Mouse (Mus musculus): ENCODE measurements at regions not wholly inside any gene's neighbourhood (a gene's known extent, or its start where the extent isn't known, plus 50 kb on each side); places are given as distances from the start of the nearest gene placed in this dataset.

DNA sequence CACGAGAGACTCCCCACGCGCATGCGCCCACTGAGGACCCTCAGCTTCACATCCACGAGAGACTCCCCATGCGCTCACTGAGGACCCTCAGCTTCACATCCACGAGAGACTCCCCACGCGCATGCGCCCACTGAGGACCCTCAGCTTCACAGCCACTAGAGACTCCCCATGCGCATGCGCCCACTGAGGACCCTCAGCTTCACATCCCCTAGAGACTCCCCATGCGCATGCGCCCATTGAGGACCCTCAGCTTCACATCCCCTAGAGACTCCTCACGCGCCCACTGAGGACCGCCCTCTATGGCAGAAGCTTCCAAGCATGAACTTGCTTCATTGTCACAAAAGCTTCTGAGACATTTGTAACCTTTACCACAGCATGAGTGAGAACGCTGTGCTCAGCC lies 221.0 kb downstream of the Pax3 start:
- TF ChIP-seq CTCF (IDR thresholded peaks at IDR 0.05): no peak
- TF ChIP-seq EP300 (IDR thresholded peaks at IDR 0.05): no peak
- Histone ChIP-seq H3K27ac (ENCODE audit: low read length) (no peak overlapping the region), H3K4me3 (ENCODE audit: low read depth, low read length) (no peak overlapping the region), H3K9me3 (ENCODE audit: low read length) (no peaks in the 10 kb centered on the region), H3K4me1 (ENCODE audit: insufficient read depth, low read depth, low read length) (no peaks in the 10 kb centered on the region), H3K36me3 (ENCODE audit: insufficient read depth, low read length) (no peaks in the 10 kb centered on the region), H3K27me3 (replicated peaks; ENCODE audit: insufficient read depth, low read length) (no peaks in the 10 kb centered on the region), H3K4me2 (replicated peaks; ENCODE audit: low read depth, low read length) (no peak overlapping the region), H3K9ac (replicated peaks; ENCODE audit: low read depth) (no peak overlapping the region)
- DNase-seq (ENCODE audit: low spot score): no peak
- WGBS: 88% methylated on average over 18 of the region's 18 CpGs
- no peak for ATAC-seq

DNA sequence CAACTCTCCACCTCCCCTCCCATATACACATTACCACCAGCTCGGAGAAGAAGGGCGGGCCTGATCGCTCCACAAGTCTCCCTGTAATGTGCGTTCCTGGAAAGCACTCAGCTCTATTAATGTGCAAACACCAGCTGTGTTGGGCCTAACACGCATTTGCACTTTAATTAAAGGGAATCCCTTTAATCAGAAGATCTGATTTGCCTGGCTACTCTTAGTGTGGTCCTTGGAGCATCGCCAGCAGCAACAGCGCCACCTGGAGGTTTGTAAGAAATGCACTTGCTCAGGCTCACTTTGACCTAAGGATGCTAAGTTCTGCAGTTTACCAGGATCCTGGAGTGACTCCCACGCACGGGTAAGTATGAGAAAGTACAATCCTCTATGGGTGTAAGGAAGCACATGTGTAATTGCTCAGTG lies 224.6 kb downstream of the Pax3 start:
- H3K4me2 ChIP-seq (replicated peaks; ENCODE audit: low read depth, low read length): no peak overlapping the region
- no peak overlapping the region for H3K9ac ChIP-seq (replicated peaks; ENCODE audit: low read depth)
- H3K9me3 ChIP-seq (ENCODE audit: low read length): no peaks in the 10 kb centered on the region
- peak; percentile 46 for DNase-seq (ENCODE audit: low spot score)
- H3K27ac ChIP-seq (ENCODE audit: low read length): no peak overlapping the region
- H3K36me3 ChIP-seq (ENCODE audit: insufficient read depth, low read length): no peaks in the 10 kb centered on the region
- no peak for ATAC-seq
- TF ChIP-seq CTCF (IDR thresholded peaks at IDR 0.05) (peak; percentile 80), EP300 (IDR thresholded peaks at IDR 0.05) (no peak)
- H3K4me3 ChIP-seq (ENCODE audit: low read depth, low read length): no peak overlapping the region
- no peaks in the 10 kb centered on the region for H3K27me3 ChIP-seq (replicated peaks; ENCODE audit: insufficient read depth, low read length)
- 14% methylated on average over 9 of the region's 9 CpGs for WGBS
- H3K4me1 ChIP-seq (ENCODE audit: insufficient read depth, low read depth, low read length): no peaks in the 10 kb centered on the region

DNA sequence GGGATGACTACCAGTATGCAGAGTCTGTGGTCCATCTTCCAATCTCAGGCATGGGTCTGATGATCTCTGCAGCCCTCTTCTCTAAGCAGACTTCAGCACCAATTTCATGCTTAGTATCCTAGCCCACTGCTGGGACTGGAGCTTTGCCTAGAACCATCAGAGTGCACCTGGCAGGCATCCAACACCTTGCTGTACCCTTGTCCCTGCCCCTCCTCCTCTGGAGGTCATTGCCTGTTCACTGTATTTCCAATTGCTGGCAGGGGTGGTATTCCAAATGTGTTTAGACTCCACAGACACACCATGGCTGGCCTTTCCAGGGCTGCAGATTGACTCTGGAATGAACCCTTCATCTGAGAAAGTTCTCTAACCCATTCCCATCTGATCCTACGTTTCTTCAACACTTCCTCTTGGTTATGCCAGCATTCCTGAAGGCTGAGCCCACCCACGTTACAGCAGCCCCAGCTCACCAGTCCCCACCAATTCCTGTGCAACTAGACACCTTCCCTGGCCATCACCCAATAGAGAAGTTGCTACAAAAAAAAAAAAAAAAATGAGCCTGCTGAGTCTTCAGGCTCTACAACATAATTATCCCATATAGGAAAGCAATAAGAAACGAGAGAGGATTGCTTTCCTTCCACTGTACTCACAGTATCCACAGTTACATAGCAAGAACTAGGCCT lies 232.1 kb downstream of the Pax3 start:
- ATAC-seq (no peak), DNase-seq (ENCODE audit: low spot score) (no peak)
- no peak for TF ChIP-seq EP300 (IDR thresholded peaks at IDR 0.05)
- TF ChIP-seq CTCF (IDR thresholded peaks at IDR 0.05): no peak
- Histone ChIP-seq H3K4me2 (replicated peaks; ENCODE audit: low read depth, low read length) (no peak overlapping the region), H3K4me1 (ENCODE audit: insufficient read depth, low read depth, low read length) (no peaks in the 10 kb centered on the region), H3K27me3 (replicated peaks; ENCODE audit: insufficient read depth, low read length) (no peaks in the 10 kb centered on the region), H3K36me3 (ENCODE audit: insufficient read depth, low read length) (no peaks in the 10 kb centered on the region), H3K9me3 (ENCODE audit: low read length) (no peaks in the 10 kb centered on the region), H3K9ac (replicated peaks; ENCODE audit: low read depth) (no peak overlapping the region), H3K27ac (ENCODE audit: low read length) (no peak overlapping the region), H3K4me3 (ENCODE audit: low read depth, low read length) (no peak overlapping the region)
- 21% methylated on average over 3 of the region's 3 CpGs for WGBS

DNA sequence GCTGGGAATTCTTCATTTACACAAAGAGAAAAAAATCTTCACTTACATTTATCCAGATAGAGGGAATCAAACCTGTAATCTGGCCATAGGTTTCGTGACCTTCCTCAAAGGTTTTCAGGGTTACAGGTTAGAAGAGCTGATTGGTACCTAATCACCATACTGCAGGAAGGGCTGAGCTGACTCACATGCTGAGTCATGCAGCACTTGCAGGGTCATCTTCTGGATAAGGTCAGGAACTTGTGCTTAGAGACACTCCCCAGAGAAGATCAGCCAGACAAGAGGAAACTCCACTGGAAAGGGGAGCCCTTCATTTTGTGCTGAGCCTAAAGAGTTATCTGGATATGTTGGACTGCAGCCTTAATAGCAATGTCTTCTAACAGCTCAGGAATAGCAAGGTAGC lies 237.6 kb downstream of the Pax3 start:
- no peak overlapping the region for H3K9ac ChIP-seq (replicated peaks; ENCODE audit: low read depth)
- H3K9me3 ChIP-seq (ENCODE audit: low read length): no peaks in the 10 kb centered on the region
- no peak overlapping the region for H3K4me3 ChIP-seq (ENCODE audit: low read depth, low read length)
- H3K27ac ChIP-seq (ENCODE audit: low read length): no peak overlapping the region
- WGBS: 63% methylated on average over 1 of the region's 1 CpGs
- no peak overlapping the region for H3K4me2 ChIP-seq (replicated peaks; ENCODE audit: low read depth, low read length)
- DNase-seq (ENCODE audit: low spot score) (no peak), ATAC-seq (no peak)
- no peaks in the 10 kb centered on the region for H3K27me3 ChIP-seq (replicated peaks; ENCODE audit: insufficient read depth, low read length)
- TF ChIP-seq CTCF (IDR thresholded peaks at IDR 0.05) (no peak), EP300 (IDR thresholded peaks at IDR 0.05) (no peak)
- no peaks in the 10 kb centered on the region for H3K36me3 ChIP-seq (ENCODE audit: insufficient read depth, low read length)
- H3K4me1 ChIP-seq (ENCODE audit: insufficient read depth, low read depth, low read length): no peaks in the 10 kb centered on the region

DNA sequence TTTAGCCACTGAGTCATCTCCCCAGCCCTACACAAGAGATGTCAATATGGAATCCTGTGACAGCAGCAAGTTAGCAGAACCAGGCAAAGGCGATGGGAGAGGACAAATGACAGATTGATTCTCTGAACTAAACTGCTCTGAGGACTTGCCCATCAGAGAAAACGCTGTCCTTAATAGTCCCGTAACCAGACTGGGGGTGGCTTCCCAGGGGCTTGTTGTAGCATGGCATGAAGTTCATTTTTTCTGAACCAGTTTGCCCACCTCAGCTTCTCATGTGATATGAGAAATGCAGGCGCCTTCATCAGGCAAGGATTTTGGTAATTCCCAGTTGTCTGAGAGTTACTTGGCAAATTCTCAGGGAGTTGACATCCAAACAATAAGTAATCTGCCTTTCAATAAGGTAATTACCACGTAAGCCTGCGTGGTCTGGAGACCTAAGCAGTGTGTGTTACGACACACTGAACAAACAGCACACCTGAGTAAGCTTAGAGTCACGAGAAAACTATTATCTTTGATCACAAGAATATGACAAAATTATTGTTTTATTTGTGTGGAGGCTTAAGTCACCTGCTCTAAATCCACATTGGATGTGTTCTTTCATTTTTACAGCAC lies 239.7 kb downstream of the Pax3 start:
- Histone ChIP-seq H3K4me3 (ENCODE audit: low read depth, low read length) (no peak overlapping the region), H3K36me3 (ENCODE audit: insufficient read depth, low read length) (no peaks in the 10 kb centered on the region), H3K27ac (ENCODE audit: low read length) (no peak overlapping the region), H3K27me3 (replicated peaks; ENCODE audit: insufficient read depth, low read length) (no peaks in the 10 kb centered on the region), H3K9ac (replicated peaks; ENCODE audit: low read depth) (no peak overlapping the region), H3K4me1 (ENCODE audit: insufficient read depth, low read depth, low read length) (no peaks in the 10 kb centered on the region), H3K9me3 (ENCODE audit: low read length) (no peaks in the 10 kb centered on the region), H3K4me2 (replicated peaks; ENCODE audit: low read depth, low read length) (no peak overlapping the region)
- 63% methylated on average over 8 of the region's 8 CpGs for WGBS
- ATAC-seq: no peak
- DNase-seq (ENCODE audit: low spot score): no peak
- TF ChIP-seq EP300 (IDR thresholded peaks at IDR 0.05): no peak
- TF ChIP-seq CTCF (IDR thresholded peaks at IDR 0.05): no peak

DNA sequence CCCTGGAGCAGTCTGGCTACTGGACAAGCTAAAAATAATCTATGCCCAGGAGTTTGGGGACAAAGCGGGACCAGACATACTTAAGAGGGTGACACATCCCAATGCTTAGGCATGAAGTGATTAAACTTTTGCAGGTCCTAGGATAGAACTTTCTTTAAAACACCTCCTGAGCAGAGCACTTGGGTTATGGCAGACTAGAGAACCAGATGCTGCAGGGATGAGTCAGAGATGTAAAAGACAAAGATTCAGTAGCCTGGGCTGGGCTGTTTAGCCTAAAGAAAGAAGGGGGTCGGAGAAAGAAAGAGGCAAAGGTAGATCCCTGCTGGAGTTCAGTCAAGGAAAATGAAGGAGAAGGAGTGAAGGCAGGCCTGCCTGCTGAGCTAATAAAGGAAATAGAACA lies 249.0 kb downstream of the Pax3 start:
- 79% methylated on average over 2 of the region's 2 CpGs for WGBS
- TF ChIP-seq EP300 (IDR thresholded peaks at IDR 0.05) (no peak), CTCF (IDR thresholded peaks at IDR 0.05) (no peak)
- Histone ChIP-seq H3K27me3 (replicated peaks; ENCODE audit: insufficient read depth, low read length) (no peaks in the 10 kb centered on the region), H3K36me3 (ENCODE audit: insufficient read depth, low read length) (no peaks in the 10 kb centered on the region), H3K4me2 (replicated peaks; ENCODE audit: low read depth, low read length) (no peak overlapping the region), H3K9ac (replicated peaks; ENCODE audit: low read depth) (no peak overlapping the region), H3K27ac (ENCODE audit: low read length) (no peak overlapping the region), H3K4me1 (ENCODE audit: insufficient read depth, low read depth, low read length) (no peaks in the 10 kb centered on the region), H3K9me3 (ENCODE audit: low read length) (no peaks in the 10 kb centered on the region), H3K4me3 (ENCODE audit: low read depth, low read length) (no peak overlapping the region)
- ATAC-seq (no peak), DNase-seq (ENCODE audit: low spot score) (no peak)

Measured in lung, postnatal 0 days (tissue).